12 mouse cellular contexts compared by ENCODE assay signal in the genomic region with DNA sequence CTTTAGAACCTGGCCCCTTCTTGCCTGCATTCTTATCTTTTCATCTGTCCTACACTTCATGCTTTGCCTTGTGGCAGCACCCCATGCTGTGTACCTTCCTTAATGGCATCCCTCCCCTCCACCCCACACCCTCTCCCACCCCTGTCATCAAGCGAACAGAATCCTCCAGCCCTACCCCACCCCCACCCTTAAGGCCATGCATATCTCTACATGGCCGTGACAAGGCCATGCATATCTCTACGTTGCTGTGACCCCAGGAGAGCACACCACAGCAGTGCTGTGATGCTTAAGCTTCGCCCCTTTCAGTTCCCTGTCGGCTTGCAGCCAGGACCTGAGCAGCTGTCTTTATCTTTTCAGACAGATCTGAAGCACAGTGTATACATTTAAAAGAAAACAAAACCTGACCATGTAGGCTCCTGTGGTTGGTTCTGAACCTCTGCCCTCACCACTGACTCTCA.
DNase-seq lines count a peak whose midpoint lies in the region; ATAC-seq and TF ChIP-seq lines count a peak whose summit lies in the region.
"Had no signal": no experiment of that assay in that cellular context is flagged by ENCODE, and none has a peak within 500 bp of the region (broad histone marks: within the 10 kb centered on the region; RNA-seq: fewer than 3 reads in every experiment).

No protein-coding gene starts in this region.

- no peak overlapping the region for H3K4me3 ChIP-seq in midbrain, embryonic 14.5 days (replicated peaks; ENCODE audit: low read depth, low read length)
- no peak overlapping the region for H3K4me3 ChIP-seq in midbrain, embryonic 13.5 days (replicated peaks)
- no peak overlapping the region for H3K4me3 ChIP-seq in ES-E14 (ENCODE audit: insufficient read depth in 1 of 2, low read depth in 1 of 2, low read length in 2 of 2, poor library complexity in 1 of 2, severe bottlenecking in 1 of 2)
- no peak overlapping the region for H3K4me3 ChIP-seq in liver, embryonic 12.5 days
- H3K4me3 ChIP-seq: forebrain, embryonic 13.5 days had no signal

- H3K4me2 ChIP-seq in midbrain, embryonic 14.5 days (ENCODE audit: low read length) = no peak overlapping the region
- no peak overlapping the region for H3K4me2 ChIP-seq in midbrain, embryonic 13.5 days (replicated peaks)
- H3K4me2 ChIP-seq in liver, embryonic 12.5 days = no peak overlapping the region
- H3K4me2 ChIP-seq: forebrain, embryonic 13.5 days had no signal

- H3K9ac ChIP-seq in midbrain, embryonic 14.5 days (replicated peaks; ENCODE audit: low read length) = no peak overlapping the region
- no peak overlapping the region for H3K9ac ChIP-seq in midbrain, embryonic 13.5 days (replicated peaks)
- H3K9ac ChIP-seq in ES-E14 (ENCODE audit: insufficient read depth, low read depth, low read length, poor library complexity, severe bottlenecking) = no peak overlapping the region
- H3K9ac ChIP-seq in liver, embryonic 12.5 days = no peak overlapping the region
- H3K9ac ChIP-seq: forebrain, embryonic 13.5 days had no signal

- WGBS in midbrain, embryonic 14.5 days = 15% methylated on average over 5 of the region's 5 CpGs
- WGBS in midbrain, embryonic 13.5 days = 24% methylated on average over 5 of the region's 5 CpGs
- WGBS in liver, embryonic 12.5 days (ENCODE audit: insufficient replicate concordance) = 4% methylated on average over 5 of the region's 5 CpGs

- H3K27me3 ChIP-seq in midbrain, embryonic 14.5 days (ENCODE audit: control insufficient read depth, insufficient read depth, low read length) = no peaks in the 10 kb centered on the region
- H3K27me3 ChIP-seq in midbrain, embryonic 13.5 days = no peaks in the 10 kb centered on the region
- no peaks in the 10 kb centered on the region for H3K27me3 ChIP-seq in liver, embryonic 12.5 days (replicated peaks)
- H3K27me3 ChIP-seq: forebrain, embryonic 13.5 days had no signal

- DNase-seq in midbrain, embryonic 14.5 days = no peak
- no peak for DNase-seq in ES-E14 (ENCODE audit: low read depth, low spot score)
- DNase-seq in spleen, postnatal 36 days (ENCODE audit: low spot score in 2 of 2) = peak; percentile 74 to 75
- no peak for DNase-seq in gastrocnemius, postnatal 25 days
- DNase-seq in left cerebral cortex, adult 18-20 months (ENCODE audit: low spot score in 2 of 2) = no peak
- DNase-seq in ovary, postnatal 14 days (ENCODE audit: low spot score) = no peak
- DNase-seq: adrenal gland, postnatal 10 days; kidney, adult 11 months; left cerebral cortex, postnatal 4 days had no signal

- peak; percentile 50; the same call in 1 of the 2 replicates for ATAC-seq in midbrain, embryonic 14.5 days (ENCODE audit: low FRiP score, low TSS enrichment)
- ATAC-seq in midbrain, embryonic 13.5 days = no peak
- ATAC-seq in liver, embryonic 12.5 days = peak; percentile 68
- ATAC-seq: forebrain, embryonic 13.5 days had no signal

- no peak overlapping the region for H3K27ac ChIP-seq in midbrain, embryonic 14.5 days (replicated peaks; ENCODE audit: low read depth, low read length)
- H3K27ac ChIP-seq in midbrain, embryonic 13.5 days = no peak overlapping the region
- peak overlapping the region; percentile 76 for H3K27ac ChIP-seq in ES-E14 (ENCODE audit: insufficient read depth, low read depth, low read length, poor library complexity, severe bottlenecking)
- H3K27ac ChIP-seq in liver, embryonic 12.5 days = no peak overlapping the region
- H3K27ac ChIP-seq: forebrain, embryonic 13.5 days had no signal

- no peaks in the 10 kb centered on the region for H3K9me3 ChIP-seq in midbrain, embryonic 14.5 days (ENCODE audit: control insufficient read depth, low read length)
- no peaks in the 10 kb centered on the region for H3K9me3 ChIP-seq in midbrain, embryonic 13.5 days
- no peaks in the 10 kb centered on the region for H3K9me3 ChIP-seq in ES-E14 (ENCODE audit: control insufficient read depth, insufficient read depth, low read depth, low read length)
- no peaks in the 10 kb centered on the region for H3K9me3 ChIP-seq in liver, embryonic 12.5 days (replicated peaks)
- H3K9me3 ChIP-seq: forebrain, embryonic 13.5 days had no signal

- H3K4me1 ChIP-seq in midbrain, embryonic 14.5 days (ENCODE audit: control insufficient read depth, insufficient read depth, low read length) = no peaks in the 10 kb centered on the region
- H3K4me1 ChIP-seq in midbrain, embryonic 13.5 days (replicated peaks) = no peaks in the 10 kb centered on the region
- peaks cover 0 to 11% of the 10 kb centered on the region in 2 experiments; a peak in 2 of 4 replicates for H3K4me1 ChIP-seq in ES-E14 (ENCODE audit: control insufficient read depth in 2 of 2, insufficient read depth in 2 of 2, low read length in 2 of 2, poor library complexity in 1 of 2)
- peaks cover 28% of the 10 kb centered on the region for H3K4me1 ChIP-seq in liver, embryonic 12.5 days
- H3K4me1 ChIP-seq: forebrain, embryonic 13.5 days had no signal

- in situ Hi-C loops in ES-E14 (cut with MboI; ENCODE audit: low sequenced_read_pairs in 2 of 2, unreplicated experiment in 2 of 2) = no loop called here

- no peaks in the 10 kb centered on the region for H3K36me3 ChIP-seq in midbrain, embryonic 14.5 days (ENCODE audit: control insufficient read depth, insufficient read depth, low read length)
- H3K36me3 ChIP-seq in midbrain, embryonic 13.5 days = no peaks in the 10 kb centered on the region
- no peaks in the 10 kb centered on the region for H3K36me3 ChIP-seq in ES-E14 (ENCODE audit: control insufficient read depth, insufficient read depth, low read length, poor library complexity, severe bottlenecking)
- no peaks in the 10 kb centered on the region for H3K36me3 ChIP-seq in liver, embryonic 12.5 days

TF ChIP-seq in ES-E14, 5 proteins besides CTCF, POLR2A, EP300 and RAD21:
- TF ChIP-seq HCFC1 (IDR thresholded peaks at IDR 0.05; ENCODE audit: borderline replicate concordance, insufficient read depth, low read length) (no peak), CHD2 (IDR thresholded peaks at IDR 0.05; ENCODE audit: low read depth, low read length) (no peak; the same call in 1 of the 2 replicates)

Comparison
In these comparisons a context has a peak if more than half of its experiments do, and no peak if none do; other contexts are left out.
1. DNase-seq: peak in spleen, postnatal 36 days (2 of 2); none in midbrain, embryonic 14.5 days (single experiment), ES-E14 (single experiment), gastrocnemius, postnatal 25 days (single experiment), left cerebral cortex, adult 18-20 months (0 of 2) and ovary, postnatal 14 days (single experiment).